Mouse (Mus musculus) gonadal fat pad, adult 2 months (tissue): ENCODE measurements around the gene Pgrmc2. TPM values are rescaled to one million over a fixed set of nuclear protein-coding genes. Genes with fewer than 3 reads are reported as not detected.

Experiments used
- DNase-seq: peaks from one replicate; pipeline ENCODE4 v3.0.0-alpha.2; 2012; ENCODE audit warnings: low read depth
- polyA plus RNA-seq: library from polyadenylated mRNA; depleted of rRNA; stranded (reverse); fragments of >200 nt; gene quantifications from 2 replicates; pipeline ENCODE4 v1.2.3, GENCODE M21; 2012; rRNA removed

Gene Pgrmc2
- 19.9 and 24.5 TPM in 2 replicates for polyA plus RNA-seq

- DNase-seq: peak; percentile 75
Measured at GRCm38 (mm10) chr3:41082885-41083789, at the start of gene Pgrmc2. TSS of gene Pgrmc2 (minus strand) at chr3:41083046.

GRCm38 (mm10) chr3:41124000-41124294 is 41.1 kb upstream of the Pgrmc2 start:
- DNase-seq: no peak

- no peak for DNase-seq
Measured at GRCm38 (mm10) chr3:41123190-41123999, 40.5 kb upstream of the Pgrmc2 start.

- DNase-seq: no peak
Measured at GRCm38 (mm10) chr3:41118173-41118572, 35.3 kb upstream of the Pgrmc2 start.

- DNase-seq: no peak
Measured at GRCm38 (mm10) chr3:41117447-41117846, 34.6 kb upstream of the Pgrmc2 start.

GRCm38 (mm10) chr3:41113186-41113585 is 30.3 kb upstream of the Pgrmc2 start:
- DNase-seq: no peak

- peak; percentile 40 for DNase-seq
Measured at GRCm38 (mm10) chr3:41108306-41108785, 25.5 kb upstream of the Pgrmc2 start.

- no peak for DNase-seq
Measured at GRCm38 (mm10) chr3:41107600-41108305, 24.9 kb upstream of the Pgrmc2 start.

- no peak for DNase-seq
Measured at GRCm38 (mm10) chr3:41101905-41102304, 19.1 kb upstream of the Pgrmc2 start.

GRCm38 (mm10) chr3:41100157-41100556 is 17.3 kb upstream of the Pgrmc2 start:
- no peak for DNase-seq

GRCm38 (mm10) chr3:41099672-41100071 is 16.8 kb upstream of the Pgrmc2 start:
- DNase-seq: no peak

- no peak for DNase-seq
Measured at GRCm38 (mm10) chr3:41093210-41093609, 10.4 kb upstream of the Pgrmc2 start.

- DNase-seq: no peak
Measured at GRCm38 (mm10) chr3:41092311-41092710, 9.5 kb upstream of the Pgrmc2 start.

- no peak for DNase-seq
Measured at GRCm38 (mm10) chr3:41090839-41091238, 8.0 kb upstream of the Pgrmc2 start.

GRCm38 (mm10) chr3:41087071-41087470 is 4.2 kb upstream of the Pgrmc2 start:
- DNase-seq: no peak

- no peak for DNase-seq
Measured at GRCm38 (mm10) chr3:41084421-41084820, 1.6 kb upstream of the Pgrmc2 start.

GRCm38 (mm10) chr3:41083790-41084112 is 905 bp upstream of the Pgrmc2 start:
- DNase-seq: no peak

GRCm38 (mm10) chr3:41082520-41082884 is 344 bp downstream of the Pgrmc2 start:
- DNase-seq: no peak

GRCm38 (mm10) chr3:41081474-41082301 is 1.2 kb downstream of the Pgrmc2 start:
- DNase-seq: no peak

- no peak for DNase-seq
Measured at GRCm38 (mm10) chr3:41080724-41081123, 2.1 kb downstream of the Pgrmc2 start.

- DNase-seq: no peak
Measured at GRCm38 (mm10) chr3:41078673-41079072, 4.2 kb downstream of the Pgrmc2 start.
